Mouse (Mus musculus): ENCODE data around the gene 4930535I16Rik.
"Not testable (repeated sequence)": the region's sequence is repeated elsewhere in the genome, so short reads cannot be mapped to it uniquely, and the experiment has no call there.

The 4930535I16Rik gene

GRCm38 (mm10) chr4:123917548-123918140 is at the start of gene 4930535I16Rik:
4930535I16Rik (minus strand) TSS chr4:123918022.
- DNase-seq (ENCODE audit: low read depth, low spot score), result no peak

GRCm38 (mm10) chr4:123962721-123963120 is 44.9 kb upstream of the 4930535I16Rik start:
- DNase-seq (ENCODE audit: low read depth, low spot score), result no peak

GRCm38 (mm10) chr4:123960955-123961354 is 43.1 kb upstream of the 4930535I16Rik start:
- no peak for DNase-seq (ENCODE audit: low read depth, low spot score)

GRCm38 (mm10) chr4:123957891-123958290 is 40.1 kb upstream of the 4930535I16Rik start:
- no peak for DNase-seq (ENCODE audit: low read depth, low spot score)

- DNase-seq (ENCODE audit: low read depth, low spot score), result no peak
Observed at GRCm38 (mm10) chr4:123957492-123957808, 39.6 kb upstream of the 4930535I16Rik start.

- DNase-seq (ENCODE audit: low read depth, low spot score), result no peak
Observed at GRCm38 (mm10) chr4:123956703-123957491, 39.1 kb upstream of the 4930535I16Rik start.

- no peak for DNase-seq (ENCODE audit: low read depth, low spot score)
Observed at GRCm38 (mm10) chr4:123952059-123952458, 34.2 kb upstream of the 4930535I16Rik start.

- no peak for DNase-seq (ENCODE audit: low read depth, low spot score)
Observed at GRCm38 (mm10) chr4:123949649-123950048, 31.8 kb upstream of the 4930535I16Rik start.

GRCm38 (mm10) chr4:123948901-123949300 is 31.1 kb upstream of the 4930535I16Rik start:
- no peak for DNase-seq (ENCODE audit: low read depth, low spot score)

GRCm38 (mm10) chr4:123947149-123947548 is 29.3 kb upstream of the 4930535I16Rik start:
- no peak for DNase-seq (ENCODE audit: low read depth, low spot score)

- DNase-seq (ENCODE audit: low read depth, low spot score), result no peak
Observed at GRCm38 (mm10) chr4:123946701-123947100, 28.9 kb upstream of the 4930535I16Rik start.

GRCm38 (mm10) chr4:123940878-123941277 is 23.1 kb upstream of the 4930535I16Rik start:
- DNase-seq (ENCODE audit: low read depth, low spot score), result not testable (repeated sequence)

GRCm38 (mm10) chr4:123939838-123940237 is 22.0 kb upstream of the 4930535I16Rik start:
- DNase-seq (ENCODE audit: low read depth, low spot score), result peak; percentile 53

- DNase-seq (ENCODE audit: low read depth, low spot score), result no peak
Observed at GRCm38 (mm10) chr4:123936059-123936458, 18.2 kb upstream of the 4930535I16Rik start.

- no peak for DNase-seq (ENCODE audit: low read depth, low spot score)
Observed at GRCm38 (mm10) chr4:123934306-123934705, 16.5 kb upstream of the 4930535I16Rik start.

GRCm38 (mm10) chr4:123929994-123930393 is 12.2 kb upstream of the 4930535I16Rik start:
- DNase-seq (ENCODE audit: low read depth, low spot score), result no peak

- no peak for DNase-seq (ENCODE audit: low read depth, low spot score)
Observed at GRCm38 (mm10) chr4:123927961-123928360, 10.1 kb upstream of the 4930535I16Rik start.

GRCm38 (mm10) chr4:123921055-123921565 is 3.3 kb upstream of the 4930535I16Rik start:
- DNase-seq (ENCODE audit: low read depth, low spot score), result no peak

GRCm38 (mm10) chr4:123918851-123919250 is 1.0 kb upstream of the 4930535I16Rik start:
- DNase-seq (ENCODE audit: low read depth, low spot score), result no peak

GRCm38 (mm10) chr4:123916748-123917547 is 874 bp downstream of the 4930535I16Rik start, which contains the start of gene Rragc:
Rragc (plus strand) TSS chr4:123917446.
- DNase-seq (ENCODE audit: low read depth, low spot score), result peak; percentile 97

- DNase-seq (ENCODE audit: low read depth, low spot score), result no peak
Observed at GRCm38 (mm10) chr4:123912431-123912830, 5.4 kb downstream of the 4930535I16Rik start.

GRCm38 (mm10) chr4:123911503-123911902 is 6.3 kb downstream of the 4930535I16Rik start:
- DNase-seq (ENCODE audit: low read depth, low spot score), result no peak

Data from c-Kit-negative CD71-positive TER-119-positive erythroid progenitor cells, embryonic 14.5 days (primary cell).